Mouse (Mus musculus): ENCODE data around the gene Tmem54. TPM values are rescaled to one million over a fixed set of nuclear protein-coding genes. Genes with fewer than 3 reads are reported as not detected.

The Tmem54 gene
- total and polyA plus RNA-seq, 2 experiments from 2014 or later: 0.19 TPM; not detected in 1

- TF ChIP-seq CTCF (IDR thresholded peaks at IDR 0.05; ENCODE audit: low read depth): no peak
- H3K4me3 ChIP-seq (ENCODE audit: low read length): no peak overlapping the region
- DNase-seq (ENCODE audit: low spot score): no peak
- H3K4me2 ChIP-seq (ENCODE audit: low read depth, low read length): peak overlapping the region; percentile 98; the same call in 1 of the 2 replicates
- H3K9ac ChIP-seq (replicated peaks; ENCODE audit: low read length): no peak overlapping the region
- no peaks in the 10 kb centered on the region for H3K36me3 ChIP-seq (ENCODE audit: insufficient read depth, low read length)
- no peaks in the 10 kb centered on the region for H3K9me3 ChIP-seq (ENCODE audit: low read length)
- no peak overlapping the region for H3K27ac ChIP-seq
- H3K4me1 ChIP-seq (ENCODE audit: insufficient read depth, low read length): peaks cover 13% of the 10 kb centered on the region; the same call in 1 of the 2 replicates
- H3K27me3 ChIP-seq (ENCODE audit: insufficient read depth, low read length): no peaks in the 10 kb centered on the region
- no peak for ATAC-seq
- 91% methylated on average over 1 of the region's 1 CpGs for WGBS
Observed at GRCm38 (mm10) chr4:129061486-129061885, 43.9 kb upstream of the Tmem54 start.

GRCm38 (mm10) chr4:129062281-129063075, 42.9 kb upstream of the Tmem54 start:
- ATAC-seq: no peak
- DNase-seq (ENCODE audit: low spot score): no peak
- no peak overlapping the region for H3K9ac ChIP-seq (replicated peaks; ENCODE audit: low read length)
- no peaks in the 10 kb centered on the region for H3K36me3 ChIP-seq (ENCODE audit: insufficient read depth, low read length)
- no peaks in the 10 kb centered on the region for H3K27me3 ChIP-seq (ENCODE audit: insufficient read depth, low read length)
- no peak overlapping the region for H3K27ac ChIP-seq
- WGBS: 75% methylated on average over 3 of the region's 3 CpGs
- H3K4me3 ChIP-seq (ENCODE audit: low read length): no peak overlapping the region
- no peaks in the 10 kb centered on the region for H3K9me3 ChIP-seq (ENCODE audit: low read length)
- TF ChIP-seq CTCF (IDR thresholded peaks at IDR 0.05; ENCODE audit: low read depth): no peak
- peaks cover 13% of the 10 kb centered on the region; the same call in 1 of the 2 replicates for H3K4me1 ChIP-seq (ENCODE audit: insufficient read depth, low read length)
- no peak overlapping the region for H3K4me2 ChIP-seq (ENCODE audit: low read depth, low read length)

- no peak overlapping the region for H3K4me2 ChIP-seq (ENCODE audit: low read depth, low read length)
- H3K9ac ChIP-seq (replicated peaks; ENCODE audit: low read length): no peak overlapping the region
- DNase-seq (ENCODE audit: low spot score) (no peak), ATAC-seq (no peak)
- H3K9me3 ChIP-seq (ENCODE audit: low read length): no peaks in the 10 kb centered on the region
- H3K27ac ChIP-seq: no peak overlapping the region
- no peak for TF ChIP-seq CTCF (IDR thresholded peaks at IDR 0.05; ENCODE audit: low read depth)
- H3K4me1 ChIP-seq (ENCODE audit: insufficient read depth, low read length): peaks cover 4% of the 10 kb centered on the region; the same call in 1 of the 2 replicates
- H3K4me3 ChIP-seq (ENCODE audit: low read length): no peak overlapping the region
- no peaks in the 10 kb centered on the region for H3K27me3 ChIP-seq (ENCODE audit: insufficient read depth, low read length)
- H3K36me3 ChIP-seq (ENCODE audit: insufficient read depth, low read length): no peaks in the 10 kb centered on the region
Observed at GRCm38 (mm10) chr4:129065688-129066236, 39.6 kb upstream of the Tmem54 start.

- DNase-seq (ENCODE audit: low spot score): no peak
- H3K4me2 ChIP-seq (ENCODE audit: low read depth, low read length): no peak overlapping the region
- H3K4me3 ChIP-seq (ENCODE audit: low read length): no peak overlapping the region
- H3K27me3 ChIP-seq (ENCODE audit: insufficient read depth, low read length): no peaks in the 10 kb centered on the region
- no peaks in the 10 kb centered on the region for H3K9me3 ChIP-seq (ENCODE audit: low read length)
- H3K27ac ChIP-seq: no peak overlapping the region
- no peak for TF ChIP-seq CTCF (IDR thresholded peaks at IDR 0.05; ENCODE audit: low read depth)
- no peaks in the 10 kb centered on the region for H3K36me3 ChIP-seq (ENCODE audit: insufficient read depth, low read length)
- no peak overlapping the region for H3K9ac ChIP-seq (replicated peaks; ENCODE audit: low read length)
- H3K4me1 ChIP-seq (ENCODE audit: insufficient read depth, low read length): no peaks in the 10 kb centered on the region
- no peak for ATAC-seq
- 81% methylated on average over 5 of the region's 5 CpGs for WGBS
Observed at GRCm38 (mm10) chr4:129067638-129068415, 37.5 kb upstream of the Tmem54 start.

- ATAC-seq (no peak), DNase-seq (ENCODE audit: low spot score) (no peak)
- H3K4me2 ChIP-seq (ENCODE audit: low read depth, low read length): no peak overlapping the region
- H3K27me3 ChIP-seq (ENCODE audit: insufficient read depth, low read length): no peaks in the 10 kb centered on the region
- no peak overlapping the region for H3K9ac ChIP-seq (replicated peaks; ENCODE audit: low read length)
- no peaks in the 10 kb centered on the region for H3K9me3 ChIP-seq (ENCODE audit: low read length)
- no peak overlapping the region for H3K27ac ChIP-seq
- no peaks in the 10 kb centered on the region for H3K4me1 ChIP-seq (ENCODE audit: insufficient read depth, low read length)
- no peak for TF ChIP-seq CTCF (IDR thresholded peaks at IDR 0.05; ENCODE audit: low read depth)
- H3K4me3 ChIP-seq (ENCODE audit: low read length): no peak overlapping the region
- no peaks in the 10 kb centered on the region for H3K36me3 ChIP-seq (ENCODE audit: insufficient read depth, low read length)
- WGBS: 93% methylated on average over 4 of the region's 4 CpGs
Observed at GRCm38 (mm10) chr4:129068848-129069247, 36.5 kb upstream of the Tmem54 start.

- Histone ChIP-seq H3K27me3 (ENCODE audit: insufficient read depth, low read length) (no peaks in the 10 kb centered on the region), H3K9me3 (ENCODE audit: low read length) (no peaks in the 10 kb centered on the region), H3K4me3 (ENCODE audit: low read length) (no peak overlapping the region), H3K9ac (replicated peaks; ENCODE audit: low read length) (no peak overlapping the region), H3K36me3 (ENCODE audit: insufficient read depth, low read length) (peaks cover 60% of the 10 kb centered on the region), H3K27ac (no peak overlapping the region), H3K4me1 (ENCODE audit: insufficient read depth, low read length) (no peaks in the 10 kb centered on the region; the same call in 1 of the 2 replicates), H3K4me2 (ENCODE audit: low read depth, low read length) (no peak overlapping the region)
- DNase-seq (ENCODE audit: low spot score) (no peak), ATAC-seq (no peak)
- TF ChIP-seq CTCF (IDR thresholded peaks at IDR 0.05; ENCODE audit: low read depth): no peak
- 96% methylated on average over 9 of the region's 9 CpGs for WGBS
Observed at GRCm38 (mm10) chr4:129079126-129079525, 26.2 kb upstream of the Tmem54 start.
